In the genomic region with DNA sequence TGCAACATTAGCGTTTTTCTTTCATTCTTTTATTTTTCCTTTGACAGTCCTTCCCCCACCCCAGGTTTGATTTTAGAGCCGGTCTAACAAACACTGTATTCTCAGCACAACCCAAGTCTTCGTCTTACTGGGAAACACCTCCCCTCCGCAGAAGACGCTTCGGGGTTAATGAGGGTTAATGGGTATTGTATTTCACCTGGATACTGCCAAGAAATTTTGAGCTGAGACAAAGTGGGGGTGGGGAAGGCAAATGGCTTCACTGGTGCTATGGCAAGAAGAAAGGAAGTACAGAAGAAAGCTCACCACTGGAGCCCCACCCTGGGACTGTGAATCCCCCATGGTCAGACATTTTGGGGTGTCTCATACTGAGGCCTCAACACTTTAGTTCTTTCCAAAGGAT, we compare ENCODE assay signal across 17 mouse cellular contexts.
DNase-seq lines count a peak whose midpoint lies in the region; ATAC-seq lines count a peak whose summit lies in the region.
"Had no signal": no experiment of that assay in that cellular context is flagged by ENCODE, and none has a peak within 500 bp of the region (broad histone marks: within the 10 kb centered on the region; RNA-seq: fewer than 3 reads in every experiment).

No protein-coding gene starts in this region.

- ATAC-seq in embryonic facial prominence, embryonic 12.5 days (ENCODE audit: insufficient number of reproducible peaks, insufficient read depth, low FRiP score, low TSS enrichment), result no peak
- ATAC-seq in kidney, embryonic 15.5 days (replicated peaks; ENCODE audit: low FRiP score), result peak; percentile 74; the same call in 1 of the 2 replicates
- no peak for ATAC-seq in midbrain, embryonic 16.5 days
- ATAC-seq in megakaryocyte, adult 5-6 weeks (ENCODE audit: poor library complexity, severe bottlenecking), result no peak
- ATAC-seq: forebrain, embryonic 14.5 days; hindbrain, postnatal 0 days; liver, postnatal 0 days had no signal

- H3K27ac ChIP-seq in embryonic facial prominence, embryonic 12.5 days, result no peak overlapping the region
- H3K27ac ChIP-seq in kidney, embryonic 15.5 days, result no peak overlapping the region
- H3K27ac ChIP-seq in midbrain, embryonic 16.5 days (ENCODE audit: low read length), result no peak overlapping the region
- H3K27ac ChIP-seq: heart, embryonic 10.5 days; hindbrain, embryonic 10.5 days; hindbrain, postnatal 0 days had no signal

- H3K4me3 ChIP-seq in embryonic facial prominence, embryonic 12.5 days, result no peak overlapping the region
- peak overlapping the region; percentile 17; the same call in 1 of the 2 replicates for H3K4me3 ChIP-seq in kidney, embryonic 15.5 days (replicated peaks)
- no peak overlapping the region for H3K4me3 ChIP-seq in midbrain, embryonic 16.5 days (ENCODE audit: low read depth, low read length)
- H3K4me3 ChIP-seq: heart, embryonic 10.5 days; hindbrain, embryonic 10.5 days; megakaryocyte, embryonic 14.5 days had no signal

- H3K4me2 ChIP-seq in embryonic facial prominence, embryonic 12.5 days (replicated peaks), result peak overlapping the region; percentile 21
- H3K4me2 ChIP-seq in kidney, embryonic 15.5 days, result peak overlapping the region; percentile 49
- H3K4me2 ChIP-seq in midbrain, embryonic 16.5 days (ENCODE audit: low read length), result no peak overlapping the region

- H3K9ac ChIP-seq in embryonic facial prominence, embryonic 12.5 days, result no peak overlapping the region
- no peak overlapping the region for H3K9ac ChIP-seq in kidney, embryonic 15.5 days
- H3K9ac ChIP-seq in midbrain, embryonic 16.5 days (ENCODE audit: low read depth, low read length), result no peak overlapping the region
- H3K9ac ChIP-seq: liver, postnatal 0 days had no signal

- peaks cover 4% of the 10 kb centered on the region; the same call in 1 of the 2 replicates for H3K4me1 ChIP-seq in embryonic facial prominence, embryonic 12.5 days
- H3K4me1 ChIP-seq in kidney, embryonic 15.5 days, result peaks cover 5% of the 10 kb centered on the region; the same call in 1 of the 2 replicates
- no peaks in the 10 kb centered on the region for H3K4me1 ChIP-seq in midbrain, embryonic 16.5 days (ENCODE audit: control insufficient read depth, insufficient read depth, low read length)
- H3K4me1 ChIP-seq: heart, embryonic 10.5 days; hindbrain, embryonic 10.5 days; megakaryocyte, embryonic 14.5 days had no signal

- WGBS in embryonic facial prominence, embryonic 12.5 days, result 33% methylated on average over 6 of the region's 6 CpGs
- 19% methylated on average over 6 of the region's 6 CpGs for WGBS in kidney, embryonic 15.5 days
- 76% methylated on average over 6 of the region's 6 CpGs for WGBS in midbrain, embryonic 16.5 days

- no peaks in the 10 kb centered on the region for H3K9me3 ChIP-seq in embryonic facial prominence, embryonic 12.5 days
- H3K9me3 ChIP-seq in kidney, embryonic 15.5 days (replicated peaks), result no peaks in the 10 kb centered on the region
- no peaks in the 10 kb centered on the region for H3K9me3 ChIP-seq in midbrain, embryonic 16.5 days (replicated peaks; ENCODE audit: control insufficient read depth, low read length, poor library complexity, severe bottlenecking)
- H3K9me3 ChIP-seq: heart, embryonic 10.5 days; hindbrain, embryonic 10.5 days had no signal

- H3K27me3 ChIP-seq in embryonic facial prominence, embryonic 12.5 days, result no peaks in the 10 kb centered on the region
- no peaks in the 10 kb centered on the region for H3K27me3 ChIP-seq in kidney, embryonic 15.5 days
- H3K27me3 ChIP-seq in midbrain, embryonic 16.5 days (ENCODE audit: control insufficient read depth, insufficient read depth, low read depth, low read length), result no peaks in the 10 kb centered on the region
- H3K27me3 ChIP-seq: megakaryocyte, embryonic 14.5 days had no signal

- H3K36me3 ChIP-seq in embryonic facial prominence, embryonic 12.5 days, result no peaks in the 10 kb centered on the region
- H3K36me3 ChIP-seq in kidney, embryonic 15.5 days, result no peaks in the 10 kb centered on the region
- no peaks in the 10 kb centered on the region for H3K36me3 ChIP-seq in midbrain, embryonic 16.5 days (ENCODE audit: control insufficient read depth, insufficient read depth, low read length)
- H3K36me3 ChIP-seq: heart, embryonic 10.5 days; hindbrain, embryonic 10.5 days had no signal

- peak; percentile 28 for DNase-seq in forelimb bud, embryonic 11.5 days (ENCODE audit: low read depth, low spot score)
- DNase-seq in kidney, postnatal 4 days, result peak; percentile 14 to 30
- no peak for DNase-seq in urinary bladder, adult 18-20 months (ENCODE audit: low spot score in 2 of 2)
- DNase-seq: cerebellum, adult 8-10 months; liver, postnatal 0 days; lung, postnatal 14 days; right cerebral cortex, postnatal 25 days; thymus, adult 18-20 months had no signal

Comparison
In these comparisons a context has a peak if more than half of its experiments do, and no peak if none do; other contexts are left out.
1. DNase-seq: peak in forelimb bud, embryonic 11.5 days (single experiment) and kidney, postnatal 4 days (2 of 2); none in urinary bladder, adult 18-20 months (0 of 2).